Mouse (Mus musculus): ENCODE results near the gene Camk2n2.

GRCm38 (mm10) chr16:20590680-20591038 lies 30.4 kb downstream of the Camk2n2 start:
- TF ChIP-seq EP300 (IDR thresholded peaks at IDR 0.05) (no peak), CTCF (IDR thresholded peaks at IDR 0.05) (no peak)
